Mouse (Mus musculus) intestine, postnatal 0 days (tissue): ENCODE results near the gene Sema6d. TPM values are rescaled to one million over a fixed set of nuclear protein-coding genes. Genes with fewer than 3 reads are reported as not detected.

Source experiments
- ATAC-seq: fragments of 200-750 bp; cut with Nextera tagmentation; 2 replicates; pipeline ENCODE4 v1.8.0; 2017; ENCODE audit warnings: mild to moderate bottlenecking, moderate TSS enrichment, moderate library complexity
- H3K27ac ChIP-seq: fragments of 300-500 bp; sonication (generic); 2 replicates; pipeline ENCODE4 v1.5.1; 2014; ENCODE audit warnings: mild to moderate bottlenecking, low read depth, low read length, moderate library complexity
- H3K27me3 ChIP-seq: fragments of 300-500 bp; sonication (generic); replicated peaks from 2 replicates; pipeline ENCODE4 v1.6.1; 2014; ENCODE audit warnings: low read length, mixed read lengths; ENCODE audit not compliant: control insufficient read depth, insufficient read depth
- H3K36me3 ChIP-seq: fragments of 300-500 bp; sonication (generic); 2 replicates; pipeline ENCODE4 v1.6.1; 2014; ENCODE audit warnings: mild to moderate bottlenecking, moderate library complexity; ENCODE audit not compliant: control insufficient read depth, insufficient read depth
- H3K4me1 ChIP-seq: fragments of 300-500 bp; sonication (generic); replicated peaks from 2 replicates; pipeline ENCODE4 v1.6.1; 2014; ENCODE audit warnings: antibody characterized with exemption, low read length, mixed read lengths; ENCODE audit not compliant: control insufficient read depth, insufficient read depth
- H3K4me2 ChIP-seq: fragments of 300-500 bp; sonication (generic); replicated peaks from 2 replicates; pipeline ENCODE4 v1.6.1; 2014; ENCODE audit warnings: low read depth, mild to moderate bottlenecking, moderate library complexity
- H3K4me3 ChIP-seq: fragments of 300-500 bp; sonication (generic); 2 replicates; pipeline ENCODE4 v1.5.1; 2014; ENCODE audit warnings: low read depth, low read length
- H3K9ac ChIP-seq: fragments of 300-500 bp; sonication (generic); 2 replicates; pipeline ENCODE4 v1.6.1; 2014; ENCODE audit warnings: mild to moderate bottlenecking, low read depth, low read length
- H3K9me3 ChIP-seq: fragments of 300-500 bp; sonication (generic); 2 replicates; pipeline ENCODE4 v1.6.1; 2016; ENCODE audit warnings: mixed run types; ENCODE audit not compliant: control insufficient read depth
- CTCF ChIP-seq: sonication (generic); IDR thresholded peaks from 2 replicates; pipeline ENCODE4 v1.5.1; 2016; ENCODE audit warnings: low read depth, mild to moderate bottlenecking, control low read depth, antibody characterized with exemption, moderate library complexity
- WGBS: fragments of 180-500 bp; shearing (Covaris S2); extraction: QIAGEN DNeasy Blood & Tissue Kit; methylation state at CpG from one replicate; pipeline ENCODE4 v1.1.7; 2014; 5-methylcytosine and 5-hydroxymethylcytosine counted together
- polyA plus RNA-seq: library from polyadenylated mRNA; unstranded; fragments of >200 nt; fragmentation: Nextera tagmentation; extraction: Ambion mirVana; gene quantifications from 2 replicates; pipeline ENCODE4 v1.2.1, GENCODE M21; 2015

The Sema6d gene
- polyA plus RNA-seq, 1 experiment from 2014 or later = 10.4 TPM

- H3K9ac ChIP-seq = no peak overlapping the region
- H3K4me2 ChIP-seq = no peak overlapping the region
- no peak for TF ChIP-seq CTCF
- no peak overlapping the region for H3K4me3 ChIP-seq
- no peak overlapping the region for H3K27ac ChIP-seq
- H3K4me1 ChIP-seq = no peaks in the 10 kb centered on the region
- H3K9me3 ChIP-seq = no peaks in the 10 kb centered on the region
- no peak for ATAC-seq
- no peaks in the 10 kb centered on the region for H3K36me3 ChIP-seq
- no peaks in the 10 kb centered on the region for H3K27me3 ChIP-seq
Observed at GRCm38 (mm10) chr2:124477904-124478303, 388.1 kb downstream of the Sema6d start.

- no peak overlapping the region for H3K4me3 ChIP-seq
- no peaks in the 10 kb centered on the region for H3K4me1 ChIP-seq
- no peak overlapping the region for H3K4me2 ChIP-seq
- WGBS = 85% methylated on average over 4 of the region's 4 CpGs
- no peaks in the 10 kb centered on the region for H3K36me3 ChIP-seq
- H3K27ac ChIP-seq = no peak overlapping the region
- no peak for ATAC-seq
- H3K27me3 ChIP-seq = no peaks in the 10 kb centered on the region
- H3K9me3 ChIP-seq = no peaks in the 10 kb centered on the region
- no peak overlapping the region for H3K9ac ChIP-seq
- no peak for TF ChIP-seq CTCF
Observed at GRCm38 (mm10) chr2:124478526-124478925, 388.8 kb downstream of the Sema6d start.

DNA sequence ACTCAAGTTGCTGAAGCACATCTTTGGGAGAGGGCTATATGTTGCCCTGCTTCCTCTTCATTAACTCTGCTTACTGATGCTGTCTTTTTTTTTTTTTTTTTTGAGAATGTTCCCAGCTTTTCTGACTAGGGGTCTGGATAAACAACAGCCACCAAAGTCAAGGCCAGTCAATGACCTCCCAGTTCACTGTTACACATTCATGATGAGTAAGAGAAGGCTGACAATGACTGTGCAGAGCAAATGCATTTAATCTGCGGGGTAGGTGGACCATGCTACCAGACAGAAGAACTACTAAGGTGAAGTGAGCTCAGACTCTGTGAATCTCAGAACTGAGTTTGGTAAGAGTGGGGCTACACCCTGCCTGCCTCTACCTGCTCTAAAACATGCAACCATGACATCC lies 396.0 kb downstream of the Sema6d start:
- H3K4me1 ChIP-seq = no peaks in the 10 kb centered on the region
- no peak for TF ChIP-seq CTCF
- H3K4me2 ChIP-seq = no peak overlapping the region
- H3K9me3 ChIP-seq = no peaks in the 10 kb centered on the region
- WGBS = 97% methylated on average over 1 of the region's 1 CpGs
- no peak overlapping the region for H3K4me3 ChIP-seq
- H3K36me3 ChIP-seq = no peaks in the 10 kb centered on the region
- no peak for ATAC-seq
- H3K27me3 ChIP-seq = no peaks in the 10 kb centered on the region
- H3K9ac ChIP-seq = no peak overlapping the region
- no peak overlapping the region for H3K27ac ChIP-seq

DNA sequence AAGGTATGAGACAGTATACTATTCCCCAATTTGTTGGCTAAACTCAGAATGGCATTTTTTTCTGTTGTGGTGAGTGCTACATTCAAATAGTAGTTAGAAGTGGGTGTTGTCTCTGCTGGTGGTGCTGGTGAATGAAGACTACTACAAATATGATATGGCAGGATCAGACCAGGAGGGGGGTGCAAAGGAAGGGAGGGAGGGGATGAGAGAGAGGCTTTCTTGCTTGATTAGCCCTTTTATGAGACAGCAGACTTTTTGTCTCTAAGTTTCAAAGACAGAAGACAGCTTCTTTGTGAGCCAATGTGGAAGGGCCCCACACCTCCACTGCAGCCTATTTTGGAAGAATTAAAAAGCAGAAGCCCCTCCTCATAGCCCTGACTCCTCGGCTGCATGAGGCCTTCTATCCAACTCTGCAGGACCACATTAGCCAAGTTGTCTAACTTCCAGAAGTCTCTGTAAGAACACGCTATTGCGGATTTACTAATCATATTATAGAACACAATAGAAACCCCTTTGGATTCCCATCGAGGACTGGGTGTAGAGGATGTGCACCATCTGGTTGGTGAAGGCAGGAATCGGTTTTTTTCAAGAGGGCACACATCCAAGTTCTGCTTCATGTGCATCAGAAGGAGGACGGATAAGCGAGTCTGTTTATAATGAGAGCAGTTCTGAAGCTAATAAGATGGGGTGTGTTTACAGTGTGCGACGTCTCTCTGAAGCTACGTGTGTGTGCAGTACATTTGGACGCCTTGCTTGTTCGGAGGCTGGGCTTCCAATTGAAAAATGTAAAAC lies 400.4 kb downstream of the Sema6d start:
- WGBS = 56% methylated on average over 12 of the region's 12 CpGs
- Histone ChIP-seq H3K9ac (no peak overlapping the region), H3K27me3 (no peaks in the 10 kb centered on the region), H3K4me1 (no peaks in the 10 kb centered on the region), H3K4me3 (no peak overlapping the region), H3K9me3 (no peaks in the 10 kb centered on the region), H3K36me3 (no peaks in the 10 kb centered on the region), H3K4me2 (no peak overlapping the region), H3K27ac (no peak overlapping the region)
- no peak for ATAC-seq
- no peak for TF ChIP-seq CTCF

- H3K27me3 ChIP-seq = no peaks in the 10 kb centered on the region
- H3K4me3 ChIP-seq = no peak overlapping the region
- H3K9me3 ChIP-seq = no peaks in the 10 kb centered on the region
- H3K4me1 ChIP-seq = no peaks in the 10 kb centered on the region
- H3K9ac ChIP-seq = no peak overlapping the region
- H3K27ac ChIP-seq = no peak overlapping the region
- no peaks in the 10 kb centered on the region for H3K36me3 ChIP-seq
- TF ChIP-seq CTCF = no peak
- 51% methylated on average over 1 of the region's 1 CpGs for WGBS
- no peak for ATAC-seq
- H3K4me2 ChIP-seq = no peak overlapping the region
Observed at GRCm38 (mm10) chr2:124495751-124496150, 406.0 kb downstream of the Sema6d start.

DNA sequence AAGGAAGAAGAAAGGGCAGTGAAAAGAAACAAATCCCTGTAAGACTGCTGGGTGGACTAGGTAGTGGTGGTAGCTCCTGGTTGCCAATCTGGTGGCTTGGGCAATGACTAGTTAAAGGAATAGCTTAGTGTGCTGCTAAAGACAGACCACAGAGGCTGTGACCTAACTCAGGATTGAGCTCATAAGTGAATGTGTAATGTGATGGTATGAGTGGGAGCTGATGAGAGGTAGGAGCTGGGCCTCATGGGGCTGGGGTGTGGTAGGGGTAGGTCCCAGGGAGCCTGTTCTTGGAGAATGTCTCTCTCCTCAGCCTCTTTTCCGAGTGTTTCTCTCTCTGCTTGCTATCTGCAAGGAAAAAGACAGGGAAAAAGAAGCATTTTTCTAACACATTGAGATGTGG lies 409.9 kb downstream of the Sema6d start:
- 57% methylated on average over 1 of the region's 1 CpGs for WGBS
- no peaks in the 10 kb centered on the region for H3K4me1 ChIP-seq
- ATAC-seq = no peak
- no peak overlapping the region for H3K4me2 ChIP-seq
- H3K9ac ChIP-seq = no peak overlapping the region
- H3K9me3 ChIP-seq = no peaks in the 10 kb centered on the region
- no peak overlapping the region for H3K27ac ChIP-seq
- H3K27me3 ChIP-seq = no peaks in the 10 kb centered on the region
- no peak overlapping the region for H3K4me3 ChIP-seq
- no peaks in the 10 kb centered on the region for H3K36me3 ChIP-seq
- TF ChIP-seq CTCF = no peak
